Mouse (Mus musculus): ENCODE measurements around the gene 1700113H08Rik.
A peak's percentile ranks its signal among the peaks of the same experiment; 100 is the strongest.

1700113H08Rik gene

DNA sequence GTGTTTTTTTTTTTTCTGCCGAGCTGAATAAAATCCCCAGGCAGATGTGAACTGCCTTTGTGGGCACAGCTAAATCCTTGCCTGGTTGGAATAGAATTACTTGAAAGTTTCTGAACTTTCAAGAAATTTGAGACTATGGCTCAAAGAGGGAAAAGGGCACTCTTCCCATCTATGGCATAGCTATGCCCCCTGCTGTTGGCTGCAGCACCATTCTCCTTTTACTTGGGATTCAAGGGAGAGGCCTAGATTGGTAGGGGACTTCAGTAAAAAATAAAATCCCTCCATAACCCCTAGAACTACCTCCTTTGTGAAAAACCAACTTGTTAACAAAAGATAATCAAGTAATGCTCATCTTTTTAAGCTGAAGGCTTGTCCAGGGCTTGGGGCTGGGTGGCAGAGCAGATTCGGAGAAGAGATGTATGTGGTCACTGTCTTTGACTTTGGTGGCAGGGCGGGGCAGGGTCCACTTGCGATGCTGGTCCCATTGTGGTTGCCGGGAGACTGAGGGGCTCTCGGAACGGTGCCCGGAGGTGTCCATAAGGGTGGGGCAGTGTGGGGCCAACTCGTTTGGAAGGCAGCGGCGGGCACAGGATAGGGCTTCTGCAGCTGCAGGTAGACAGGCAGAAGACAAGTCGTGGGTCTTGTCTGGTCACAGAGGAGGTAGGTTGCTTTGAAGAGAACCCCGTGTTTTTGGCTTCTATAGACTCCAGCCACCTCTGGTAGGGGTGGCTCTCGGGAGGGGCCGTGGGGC, at the start of gene 1700113H08Rik:
TSS of gene 1700113H08Rik (plus strand) at position 546 of the 751 bp plus-strand sequence.
- DNase-seq: peak; percentile 52

DNA sequence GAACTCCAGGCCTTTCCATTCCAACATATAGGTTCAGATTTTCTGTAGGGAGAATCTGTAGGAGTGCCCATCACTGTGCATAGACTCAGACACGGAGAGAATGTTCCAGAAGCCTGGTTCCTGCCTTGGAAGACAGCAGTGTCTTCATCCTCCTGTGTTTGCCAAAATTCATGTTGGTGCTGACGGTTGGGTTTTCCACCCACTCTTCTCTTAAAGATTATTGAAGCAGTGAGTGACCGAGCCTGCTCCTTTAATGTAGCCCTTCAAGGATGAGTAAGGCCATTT, 49.7 kb upstream of the 1700113H08Rik start:
- DNase-seq: no peak

DNA sequence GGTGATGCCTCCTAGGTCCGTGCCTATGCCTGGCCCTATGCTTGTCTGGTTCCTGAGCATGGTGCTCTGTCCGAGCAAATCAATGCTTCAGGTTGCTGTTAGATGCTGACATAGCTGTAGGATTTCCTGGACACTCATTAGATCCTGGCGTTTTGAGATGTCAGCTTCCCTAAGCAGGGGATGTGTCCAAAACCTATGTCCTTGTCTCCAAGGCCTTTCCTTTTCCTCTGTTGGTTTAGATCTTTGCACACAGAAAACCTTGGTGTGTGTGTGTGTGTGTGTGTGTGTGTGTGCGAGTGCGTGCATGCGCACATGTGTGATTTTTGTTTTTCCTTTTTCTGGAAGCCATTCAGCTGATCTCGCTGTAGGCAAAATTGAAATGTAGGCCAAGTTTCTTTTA, 45.8 kb upstream of the 1700113H08Rik start:
- DNase-seq: no peak

DNA sequence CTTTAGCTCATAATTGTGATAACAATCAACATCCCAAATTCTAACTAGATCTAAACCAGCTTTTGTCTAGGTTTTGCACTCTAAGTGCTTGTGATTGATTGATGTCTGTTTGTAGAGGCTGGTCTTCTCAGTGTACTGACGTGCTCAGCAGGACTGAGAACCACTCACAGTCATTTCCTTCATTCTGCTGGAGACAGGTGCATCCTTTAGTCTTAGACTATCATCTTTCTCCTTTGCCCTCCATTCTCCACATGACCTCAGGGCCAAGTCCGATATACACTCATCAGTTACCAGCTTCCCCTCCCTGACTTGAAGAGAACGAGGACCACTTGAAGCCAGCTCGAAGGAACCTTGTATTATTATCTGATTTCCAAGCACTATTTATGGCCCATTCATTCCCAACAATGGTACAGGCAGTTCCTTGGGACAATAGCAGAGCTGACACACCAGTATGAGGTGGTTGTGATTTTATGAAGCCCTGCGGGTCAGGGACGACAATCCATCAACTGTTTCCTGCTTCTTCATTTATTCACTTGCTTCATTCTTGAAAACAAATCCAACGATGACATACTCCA, 43.4 kb upstream of the 1700113H08Rik start:
- DNase-seq: no peak

DNA sequence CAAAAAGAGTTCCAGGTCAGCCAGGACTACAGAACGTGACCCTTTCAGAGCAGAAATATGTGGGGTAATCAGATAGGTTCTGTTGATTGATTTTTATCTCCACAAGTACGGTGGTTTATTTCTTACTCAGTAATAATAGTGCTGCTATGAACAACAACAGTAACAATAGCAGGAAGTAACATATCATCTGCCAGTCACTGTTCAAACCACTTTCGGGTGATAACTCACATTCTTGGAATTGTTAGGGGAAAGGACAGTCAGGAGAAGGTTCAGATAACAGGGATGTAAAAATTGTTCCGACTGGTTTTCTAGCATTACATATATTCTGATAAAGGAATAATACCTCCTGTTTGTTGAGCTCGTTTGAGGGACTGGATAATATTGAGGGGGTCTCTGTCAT, 42.4 kb upstream of the 1700113H08Rik start:
- no peak for DNase-seq

DNA sequence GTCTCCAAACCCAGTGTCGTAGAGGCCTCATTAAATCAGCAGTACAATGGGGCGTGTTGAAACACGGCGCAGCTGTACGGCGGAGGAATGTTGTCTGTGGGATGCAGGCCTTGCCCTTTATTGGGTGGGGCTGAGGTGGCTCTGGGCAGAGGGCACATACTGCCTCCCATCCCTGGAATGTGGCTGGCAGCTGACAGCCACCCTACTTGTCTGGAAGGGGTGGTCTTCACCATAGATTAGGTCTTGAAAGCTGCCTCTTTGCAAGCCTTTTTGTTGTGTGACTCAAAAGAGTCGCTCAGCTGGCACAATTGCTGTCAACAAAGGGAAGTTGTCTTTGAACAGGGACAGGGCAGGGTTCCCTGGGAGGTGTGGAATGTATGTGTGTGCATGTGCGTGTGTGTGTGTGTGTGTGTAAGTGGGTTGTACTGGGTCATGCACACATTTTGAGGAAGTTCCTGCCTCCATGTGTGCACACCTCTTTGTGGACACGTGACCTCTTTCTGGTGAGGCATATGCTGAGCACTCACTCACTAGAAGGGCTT, 41.6 kb upstream of the 1700113H08Rik start:
- peak; percentile 47 for DNase-seq

DNA sequence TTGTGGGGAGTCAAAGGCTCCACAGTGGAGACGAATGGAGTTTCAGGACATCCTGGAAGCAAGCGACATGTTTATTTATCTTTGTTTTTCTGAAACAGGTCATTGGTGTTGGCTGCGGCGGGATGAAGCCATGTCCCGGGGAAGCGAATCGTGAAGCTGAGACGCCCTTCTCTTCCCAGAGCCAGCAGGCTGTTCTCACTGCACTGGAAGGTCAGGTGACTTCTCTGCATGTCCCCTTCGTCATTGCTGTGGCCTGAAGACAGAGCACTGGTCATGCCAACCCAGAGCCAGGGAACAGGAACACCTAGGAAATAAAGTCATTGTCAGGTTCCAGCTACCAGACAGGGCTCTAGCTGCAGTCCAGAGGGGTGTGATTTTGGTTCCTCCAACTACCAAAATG, 39.0 kb upstream of the 1700113H08Rik start:
- no peak for DNase-seq

DNA sequence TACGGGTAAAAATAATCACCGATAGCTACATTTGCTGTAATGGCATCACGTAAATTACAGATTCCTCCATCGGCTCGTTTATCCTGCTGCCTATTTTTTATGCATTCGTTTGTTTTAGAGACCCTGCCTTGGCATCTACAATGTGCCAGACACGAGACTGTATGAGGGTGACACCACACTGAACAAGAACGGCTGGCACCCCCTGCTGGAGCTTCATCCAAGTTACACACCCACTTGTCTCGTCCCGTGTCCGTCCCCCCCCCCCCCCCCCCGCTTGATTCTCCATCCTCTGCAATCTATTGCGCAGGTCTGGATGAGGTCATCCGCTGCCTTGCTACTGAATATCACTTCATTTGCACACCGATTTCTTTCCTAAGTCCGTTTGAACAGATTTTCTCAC, 37.1 kb upstream of the 1700113H08Rik start:
- DNase-seq: peak; percentile 57

DNA sequence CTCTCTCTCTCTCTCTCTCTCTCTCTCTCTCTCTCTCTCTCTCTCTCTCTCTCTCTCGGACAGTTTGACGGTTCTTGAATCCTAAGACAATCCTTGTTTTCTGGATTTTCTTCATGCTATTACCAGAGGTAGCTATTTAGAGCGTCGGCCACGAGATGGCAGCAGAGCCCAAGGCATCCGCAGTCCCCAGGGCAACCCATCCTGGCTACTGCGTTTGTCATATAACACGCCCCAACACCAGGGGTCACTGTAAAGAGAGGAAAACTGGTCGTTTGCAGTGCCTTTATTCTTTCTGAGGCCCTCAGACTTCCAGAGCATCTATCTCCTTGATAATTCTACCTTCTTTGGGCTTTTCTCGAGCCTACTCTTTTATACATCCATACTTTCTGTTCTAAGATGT, 33.0 kb upstream of the 1700113H08Rik start:
- peak; percentile 93 for DNase-seq

DNA sequence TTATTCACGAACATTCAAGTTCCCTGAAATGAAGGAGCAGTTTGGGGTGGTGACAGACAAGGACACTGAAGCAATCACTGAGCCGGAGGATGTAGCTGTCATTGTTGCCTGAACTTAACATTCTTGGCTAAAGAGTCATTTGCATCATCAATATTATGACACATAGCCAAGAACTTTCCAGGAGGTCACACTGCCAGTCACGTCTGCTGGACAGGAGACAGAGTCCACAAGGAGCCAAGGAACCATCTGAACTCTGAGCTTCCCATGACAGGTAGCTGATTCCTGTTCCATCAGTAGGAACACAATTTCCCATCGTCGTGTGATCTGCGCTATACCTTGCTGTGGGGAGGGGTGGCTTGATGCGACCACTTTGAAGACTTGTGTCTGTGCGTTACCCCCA, 25.1 kb upstream of the 1700113H08Rik start:
- no peak for DNase-seq

DNA sequence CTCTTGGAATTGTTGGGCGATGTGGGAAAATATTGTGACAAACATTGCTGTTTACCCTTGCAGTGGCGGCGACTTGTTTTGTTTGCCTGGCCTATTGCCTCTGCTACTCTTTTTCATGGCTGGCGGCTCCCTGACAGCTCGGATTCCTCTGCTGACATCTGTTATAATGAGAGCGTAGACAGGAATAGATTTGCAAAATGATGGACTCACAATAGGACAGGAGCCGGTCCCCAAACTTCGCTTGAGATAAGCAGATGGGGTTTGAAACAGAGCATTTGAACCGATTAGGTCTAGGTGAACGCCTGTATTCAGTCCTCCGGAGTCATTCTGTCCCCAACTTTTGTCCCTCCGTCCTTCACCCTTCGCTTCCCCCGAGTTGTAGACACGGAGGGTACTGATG, 22.0 kb upstream of the 1700113H08Rik start:
- DNase-seq: no peak

DNA sequence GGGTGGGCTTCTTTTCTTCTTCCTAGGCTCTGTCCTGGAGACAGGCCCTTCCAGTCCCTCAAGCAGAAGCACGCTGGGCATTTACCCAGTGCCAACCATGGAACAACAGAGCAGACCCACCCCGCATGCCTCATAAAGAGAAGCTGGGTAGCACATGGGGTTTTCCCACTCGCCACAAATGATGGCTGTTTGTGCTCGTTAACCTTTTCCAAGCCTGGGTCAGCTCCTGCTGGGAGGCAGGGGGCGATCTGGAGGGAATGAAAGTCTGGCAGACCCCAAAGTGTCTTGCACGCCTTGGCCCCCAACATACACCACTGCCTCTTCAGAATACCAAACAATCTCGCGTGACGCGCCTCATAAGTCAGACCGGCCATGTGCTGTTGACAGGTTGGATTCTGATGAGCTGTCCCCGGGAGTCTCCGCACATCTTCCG, 21.6 kb upstream of the 1700113H08Rik start:
- DNase-seq: peak; percentile 57

DNA sequence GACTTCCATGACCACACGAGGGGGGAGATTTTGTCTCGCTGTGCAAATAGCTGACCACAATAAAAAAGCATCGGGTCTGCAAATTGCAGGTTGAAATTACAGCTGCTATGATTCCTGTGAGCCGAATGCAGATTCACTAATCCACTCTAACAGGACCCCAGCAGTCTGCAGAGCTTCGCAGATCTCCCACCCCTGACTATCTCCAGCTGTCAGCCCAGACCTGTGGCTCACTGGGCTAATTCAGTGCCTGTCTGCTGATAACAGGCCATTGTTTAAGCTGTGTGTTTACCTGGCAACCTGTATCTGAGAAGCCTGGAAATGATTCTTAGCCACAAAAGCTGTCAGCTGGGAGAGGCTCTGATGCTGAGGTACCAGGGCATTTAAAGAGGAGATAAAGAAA, 20.8 kb upstream of the 1700113H08Rik start:
- DNase-seq: no peak

DNA sequence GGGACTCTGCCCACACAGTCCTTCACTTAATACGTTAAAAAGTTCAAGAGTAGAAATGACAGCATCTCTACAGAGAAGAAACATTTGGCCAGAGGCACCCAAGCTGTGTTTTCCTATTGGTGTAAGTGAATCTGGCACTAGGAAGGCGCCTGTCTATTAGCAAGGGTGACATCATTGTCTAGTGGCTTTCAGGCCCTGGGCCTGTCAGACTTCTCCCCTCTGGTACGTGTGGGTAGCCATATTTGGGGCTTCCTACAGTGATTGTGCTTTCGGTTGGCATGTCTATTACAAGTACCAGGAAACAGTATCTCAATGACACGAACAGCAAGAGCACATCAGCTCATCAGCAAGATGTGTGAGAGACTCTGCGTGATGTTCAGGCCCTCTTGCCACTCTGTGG, 18.5 kb upstream of the 1700113H08Rik start:
- DNase-seq: no peak

DNA sequence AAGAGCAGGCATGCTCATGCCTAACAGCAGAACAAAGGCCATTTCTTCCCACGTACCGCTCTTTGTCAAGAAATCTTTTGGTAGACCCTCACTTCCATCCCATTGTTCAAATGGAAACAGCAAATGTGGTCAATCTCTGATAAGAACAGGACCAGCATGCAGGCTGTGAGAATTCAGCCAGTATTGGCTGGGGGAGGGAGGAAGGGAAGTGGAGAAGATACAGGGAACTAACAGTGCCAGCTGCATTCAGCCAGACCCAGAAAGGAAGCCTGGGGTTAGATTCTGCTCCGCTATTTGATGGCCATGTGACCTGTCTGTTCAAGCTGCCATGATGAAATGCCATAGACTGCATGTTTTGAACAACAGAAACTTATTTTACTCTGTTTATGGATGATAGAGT, 18.0 kb upstream of the 1700113H08Rik start:
- no peak for DNase-seq

DNA sequence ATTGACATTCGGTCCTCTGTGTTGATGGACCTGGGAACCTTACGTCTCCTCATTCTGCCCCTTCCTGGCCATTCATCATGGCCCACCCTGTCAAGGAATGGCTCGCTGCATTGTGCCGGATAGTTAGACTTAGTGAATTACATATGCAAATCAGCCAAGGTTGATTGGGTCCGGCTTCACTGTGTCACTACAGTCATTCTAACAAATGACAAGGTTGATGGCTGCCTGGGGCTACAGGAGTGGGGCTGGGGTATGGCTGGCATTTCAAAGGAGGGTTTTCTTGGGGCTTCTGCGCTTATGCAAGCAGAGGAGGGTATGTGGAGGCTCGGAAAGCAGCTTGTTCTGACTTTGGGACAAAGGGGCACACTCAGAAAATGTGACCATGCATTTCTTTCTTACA, 16.6 kb upstream of the 1700113H08Rik start:
- DNase-seq: no peak

DNA sequence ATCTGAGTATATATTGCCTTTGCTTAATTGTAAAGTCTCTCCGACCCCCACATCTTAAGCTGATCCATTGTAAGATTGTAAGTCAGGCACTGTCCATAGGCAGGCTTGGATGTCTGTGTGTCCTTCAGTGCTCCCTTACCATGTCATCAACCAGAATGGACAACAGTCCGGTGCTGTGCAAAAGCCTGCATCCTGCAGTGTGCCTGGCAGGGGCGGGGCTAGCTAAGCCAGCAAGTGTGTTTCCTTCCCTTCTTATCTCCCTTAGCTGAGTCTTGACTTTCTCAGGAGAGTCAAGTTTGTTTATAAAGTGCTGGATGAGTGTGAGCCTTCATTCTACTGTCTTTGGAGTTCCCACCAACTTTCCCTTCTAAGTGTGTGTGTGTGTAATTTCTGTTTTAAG, 12.6 kb upstream of the 1700113H08Rik start:
- DNase-seq: no peak

DNA sequence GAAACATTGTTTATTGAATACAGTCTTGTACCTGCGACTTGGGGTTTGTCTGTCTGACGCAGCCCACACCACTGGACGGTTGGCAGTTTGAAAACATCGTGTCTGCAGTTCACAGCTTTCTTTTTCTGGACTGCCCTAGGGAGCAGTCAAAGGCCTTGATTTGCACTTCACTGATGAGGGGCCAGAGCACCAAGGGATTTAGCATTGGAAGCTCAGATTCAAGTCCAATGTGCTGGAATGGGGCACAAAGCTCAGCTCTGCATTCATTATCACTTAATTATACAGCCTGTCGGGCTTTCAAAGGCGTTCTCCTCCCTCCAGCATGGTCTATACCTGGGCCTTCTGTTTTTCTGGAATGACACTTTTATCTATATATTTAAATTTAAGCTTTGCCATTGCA, 11.4 kb upstream of the 1700113H08Rik start:
- no peak for DNase-seq

DNA sequence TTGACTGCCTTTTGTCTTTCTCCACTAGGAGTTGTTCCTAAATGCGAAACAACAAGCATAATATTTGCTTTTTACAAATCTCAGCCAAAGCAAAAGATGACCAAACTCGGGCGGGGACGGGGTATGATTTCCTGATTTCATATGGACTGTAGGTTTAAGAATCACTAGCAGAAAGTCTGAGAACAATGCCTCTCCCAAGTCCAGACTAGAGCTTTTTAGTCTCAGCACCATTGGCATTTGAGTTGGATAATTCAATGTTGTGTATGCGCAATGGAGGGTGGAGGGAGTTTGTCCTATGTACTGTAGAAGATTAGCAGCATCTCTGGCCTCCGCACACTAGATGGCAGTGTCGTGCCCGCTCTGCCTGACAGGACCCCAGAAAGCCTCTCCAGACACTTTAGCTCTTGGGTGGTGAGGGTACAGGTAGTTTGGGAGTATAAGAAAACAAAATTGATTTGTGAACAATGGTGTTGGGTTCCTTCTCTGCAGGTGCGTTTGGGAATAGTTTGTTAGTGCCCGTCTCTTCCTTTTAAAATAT, 10.8 kb upstream of the 1700113H08Rik start:
- no peak for DNase-seq

DNA sequence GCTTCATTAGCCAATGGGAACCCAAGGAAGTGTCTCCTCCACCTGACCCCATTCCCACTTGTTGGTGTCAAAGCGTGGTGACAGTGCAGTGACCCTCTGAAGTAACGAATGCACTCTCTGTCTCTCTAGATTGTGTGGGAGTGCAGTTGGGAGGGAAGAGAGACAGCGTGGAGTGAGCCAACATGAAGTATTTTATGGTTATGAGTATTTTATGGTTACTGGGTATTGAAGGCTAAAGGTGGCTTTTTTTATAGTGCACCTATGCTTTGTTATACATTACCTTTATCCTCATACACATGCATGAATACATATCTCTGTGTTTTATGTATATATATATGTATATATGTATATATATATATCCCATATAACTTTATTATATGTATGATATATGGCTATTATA, 8.7 kb upstream of the 1700113H08Rik start:
- no peak for DNase-seq

DNA sequence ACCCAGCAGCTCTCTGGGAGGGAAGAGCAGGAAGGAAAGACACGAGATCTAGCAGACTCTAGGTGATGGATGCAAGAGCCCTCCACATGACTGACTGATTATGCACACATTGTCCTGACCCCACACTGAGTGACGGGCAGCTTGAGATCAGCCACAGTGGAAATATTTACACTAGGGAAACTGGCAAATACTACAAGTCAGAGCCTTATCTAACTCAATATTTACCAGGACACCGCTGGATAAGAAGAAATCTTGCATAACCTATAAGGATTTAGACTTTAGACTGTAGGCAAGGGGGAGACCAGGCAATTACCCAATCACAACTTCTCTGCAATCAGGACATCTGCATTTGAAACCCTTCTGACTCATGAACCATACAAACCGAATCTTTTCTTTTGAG, 6.1 kb upstream of the 1700113H08Rik start:
- no peak for DNase-seq

DNA sequence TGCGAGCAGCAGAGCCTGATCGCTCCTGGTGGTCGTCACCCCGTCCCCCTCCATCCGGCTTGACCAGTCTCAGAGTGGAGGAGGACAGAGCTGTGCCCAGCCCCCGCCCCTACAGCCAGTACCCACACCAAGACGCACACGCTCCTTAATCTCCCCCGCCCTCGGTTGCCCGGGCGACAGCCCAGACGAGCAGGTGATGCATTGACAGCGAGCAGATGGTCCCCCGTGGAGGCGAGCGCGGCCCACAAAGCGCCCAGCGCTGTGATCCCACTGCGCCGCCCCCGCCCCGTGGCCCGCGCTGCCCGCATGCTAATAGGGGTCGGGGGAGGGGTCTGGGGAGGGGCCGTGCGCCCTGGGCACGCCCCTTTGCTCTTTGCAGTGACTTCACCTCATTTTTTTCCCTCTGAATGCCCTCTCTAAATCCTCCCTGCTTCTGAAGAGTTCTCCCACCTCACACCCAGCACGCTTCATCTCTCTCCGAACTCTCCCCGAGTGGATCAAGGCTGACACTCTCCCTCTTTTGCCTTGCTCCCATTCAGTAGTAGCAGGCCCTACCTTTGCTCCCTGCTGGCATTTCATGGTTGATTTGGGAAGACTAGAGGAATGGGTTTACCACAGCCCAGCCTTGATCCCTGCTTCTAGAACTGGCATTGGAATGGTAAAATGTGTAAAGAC, 543 bp downstream of the 1700113H08Rik start:
- peak; percentile 90 for DNase-seq

DNA sequence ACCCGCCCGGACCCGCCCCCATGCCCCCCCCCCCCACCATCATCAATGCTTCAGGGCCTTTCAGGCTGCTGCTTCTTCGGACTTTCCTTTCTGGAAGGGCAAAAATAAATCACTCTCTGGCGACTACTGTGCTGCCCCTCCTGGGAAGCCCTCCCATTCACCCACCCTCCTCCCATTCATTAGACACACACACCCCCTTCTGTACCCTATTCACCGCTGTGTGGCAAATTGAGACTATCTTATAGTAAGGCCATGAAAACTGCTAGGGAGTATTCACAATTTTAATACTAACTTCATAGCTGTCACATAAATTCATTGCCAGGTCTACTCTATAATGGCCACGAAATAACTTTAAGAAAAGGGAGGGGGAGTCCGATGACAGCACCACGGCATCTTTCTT, 1.1 kb downstream of the 1700113H08Rik start:
- peak; percentile 49 for DNase-seq

DNA sequence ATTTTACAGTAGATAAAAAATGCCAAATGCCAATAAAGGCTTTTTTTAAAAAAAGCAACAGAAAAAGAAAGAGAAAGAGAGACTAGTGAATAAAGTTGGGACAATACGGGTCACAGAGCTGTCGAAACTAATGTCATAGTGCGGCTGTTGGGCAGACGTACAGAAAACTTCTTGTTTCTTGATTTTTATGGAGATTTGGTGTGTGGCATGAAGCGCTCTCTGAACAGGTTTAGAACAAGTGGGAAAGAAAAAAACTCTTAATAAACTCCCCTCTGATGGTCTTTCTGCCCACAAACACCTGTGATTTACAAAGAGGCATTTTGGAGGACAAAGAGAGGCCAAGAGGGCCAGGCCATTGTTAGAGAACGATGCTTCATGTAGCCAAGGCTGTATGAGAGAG, 1.6 kb downstream of the 1700113H08Rik start:
- DNase-seq: no peak
